In genomic region chr5:8997513-8997895, GRCm38 (mm10) we compare ENCODE assay signal across 8 mouse cellular contexts. TPM values are rescaled to one million over a fixed set of nuclear protein-coding genes. Genes with fewer than 3 reads are reported as not detected.
DNase-seq lines count a peak whose midpoint lies in the region; ATAC-seq and TF ChIP-seq lines count a peak whose summit lies in the region.

No protein-coding gene starts in this region.

- H3K4me1 ChIP-seq in neural tube, embryonic 11.5 days (ENCODE audit: control insufficient read depth, insufficient read depth, low read length) = peaks cover 5% of the 10 kb centered on the region
- peaks cover 21% of the 10 kb centered on the region for H3K4me1 ChIP-seq in forebrain, embryonic 13.5 days
- H3K4me1 ChIP-seq in limb, embryonic 14.5 days (ENCODE audit: control insufficient read depth, insufficient read depth, low read length) = peaks cover 7% of the 10 kb centered on the region

- peak overlapping the region; percentile 58 for H3K4me3 ChIP-seq in neural tube, embryonic 11.5 days (ENCODE audit: low read depth, low read length)
- peak overlapping the region; percentile 73 for H3K4me3 ChIP-seq in forebrain, embryonic 13.5 days
- peak overlapping the region; percentile 72 for H3K4me3 ChIP-seq in limb, embryonic 14.5 days (replicated peaks; ENCODE audit: low read length)

- peak overlapping the region; percentile 69 for H3K9ac ChIP-seq in neural tube, embryonic 11.5 days (ENCODE audit: low read length)
- H3K9ac ChIP-seq in forebrain, embryonic 13.5 days = peak overlapping the region; percentile 81
- peak overlapping the region; percentile 85 for H3K9ac ChIP-seq in limb, embryonic 14.5 days (ENCODE audit: low read depth, low read length, severe bottlenecking)

- no peak for TF ChIP-seq POLR2A in limb, embryonic 14.5 days (IDR thresholded peaks at IDR 0.05; ENCODE audit: borderline replicate concordance, extremely low read depth, insufficient read depth, insufficient read length)

- no peak; the same call in none of the 2 replicates for ATAC-seq in neural tube, embryonic 11.5 days (ENCODE audit: insufficient read depth, low FRiP score, low TSS enrichment)
- no peak for ATAC-seq in forebrain, embryonic 13.5 days
- peak; percentile 7; the same call in 1 of the 2 replicates for ATAC-seq in limb, embryonic 14.5 days (ENCODE audit: low FRiP score, low read depth)

- no peak for DNase-seq in neural tube, embryonic 11.5 days (ENCODE audit: low spot score)
- DNase-seq in neural tube, embryonic 10.5 days (ENCODE audit: extremely low spot score, low spot score) = no peak
- DNase-seq in limb, embryonic 14.5 days (ENCODE audit: low spot score) = no peak
- DNase-seq in skeletal muscle tissue, adult 2 months (ENCODE audit: low read depth, low spot score) = peak; percentile 32
- DNase-seq in adrenal gland, postnatal 25 days = no peak
- DNase-seq in left cerebral cortex, adult 11 months (ENCODE audit: low spot score) = no peak
- no peak for DNase-seq in embryo, embryonic 9.5 days (ENCODE audit: extremely low spot score)

- H3K4me2 ChIP-seq in neural tube, embryonic 11.5 days (ENCODE audit: low read depth) = peak overlapping the region; percentile 55
- peak overlapping the region; percentile 79 for H3K4me2 ChIP-seq in forebrain, embryonic 13.5 days
- H3K4me2 ChIP-seq in limb, embryonic 14.5 days (replicated peaks; ENCODE audit: low read depth, low read length, severe bottlenecking) = peak overlapping the region; percentile 68

- H3K9me3 ChIP-seq in neural tube, embryonic 11.5 days (ENCODE audit: control insufficient read depth, low read length) = no peaks in the 10 kb centered on the region
- no peaks in the 10 kb centered on the region for H3K9me3 ChIP-seq in forebrain, embryonic 13.5 days (replicated peaks)
- no peaks in the 10 kb centered on the region for H3K9me3 ChIP-seq in limb, embryonic 14.5 days (ENCODE audit: control insufficient read depth, low read length)

- no peaks in the 10 kb centered on the region for H3K27me3 ChIP-seq in neural tube, embryonic 11.5 days (ENCODE audit: control insufficient read depth, insufficient read depth, low read length)
- H3K27me3 ChIP-seq in forebrain, embryonic 13.5 days = no peaks in the 10 kb centered on the region
- H3K27me3 ChIP-seq in limb, embryonic 14.5 days (ENCODE audit: control insufficient read depth, insufficient read depth, low read length) = no peaks in the 10 kb centered on the region

- peak overlapping the region; percentile 85 for H3K27ac ChIP-seq in neural tube, embryonic 11.5 days (ENCODE audit: low read depth, low read length)
- H3K27ac ChIP-seq in forebrain, embryonic 13.5 days = peak overlapping the region; percentile 89
- peak overlapping the region; percentile 81 for H3K27ac ChIP-seq in limb, embryonic 14.5 days (replicated peaks; ENCODE audit: low read depth, low read length)

- WGBS in neural tube, embryonic 11.5 days = 11% methylated on average over 8 of the region's 8 CpGs
- 5% methylated on average over 8 of the region's 8 CpGs for WGBS in forebrain, embryonic 13.5 days
- WGBS in limb, embryonic 14.5 days = 7% methylated on average over 8 of the region's 8 CpGs

- no peaks in the 10 kb centered on the region for H3K36me3 ChIP-seq in neural tube, embryonic 11.5 days (ENCODE audit: control insufficient read depth, insufficient read depth, low read length)
- 0 out of 2 replicates have a peak, but pooled peaks cover under 1% of the 10 kb centered on the region for H3K36me3 ChIP-seq in forebrain, embryonic 13.5 days (ENCODE audit: poor library complexity, severe bottlenecking)
- peaks cover 2% of the 10 kb centered on the region; the same call in 1 of the 2 replicates for H3K36me3 ChIP-seq in limb, embryonic 14.5 days (ENCODE audit: control insufficient read depth, insufficient read depth, low read length)

RNA-seq across cellular contexts. Expression of gene Crot, which starts 0.4 kb away (rescaled TPM):
- 35.9 and 39.0 TPM in 2 replicates for polyA plus RNA-seq in neural tube, embryonic 11.5 days (2014; fragmentation: Nextera tagmentation; extraction: Ambion mirVana)
- 23.7 and 23.9 TPM in 2 replicates for polyA plus RNA-seq in forebrain, embryonic 13.5 days (2015; fragmentation: Nextera tagmentation; extraction: Ambion mirVana)
- polyA plus RNA-seq in limb, embryonic 14.5 days (2012; rRNA removed) = 20.6 and 22.8 TPM in 2 replicates
- 41.0 and 43.7 TPM in 2 replicates for polyA plus RNA-seq in limb, embryonic 14.5 days (2014; fragmentation: Nextera tagmentation; extraction: Ambion mirVana)
- total RNA-seq in adrenal gland, postnatal 25 days (2021) = 40.1 and 49.5 TPM in 2 replicates
